Mouse (Mus musculus) stomach, postnatal 0 days (tissue): ENCODE measurements at regions not wholly inside any gene's neighbourhood (a gene's known extent, or its start where the extent isn't known, plus 50 kb on each side); places are given as distances from the start of the nearest gene placed in this dataset.

Experiments
- CTCF ChIP-seq: IDR thresholded peaks from 2 replicates; pipeline ENCODE4 v1.5.1; 2016; ENCODE audit warnings: antibody characterized with exemption, low read depth, mild to moderate bottlenecking, moderate library complexity
- EP300 ChIP-seq: optimal IDR thresholded peaks from 2 replicates; pipeline ENCODE3; 2016; ENCODE audit warnings: antibody characterized with exemption

DNA sequence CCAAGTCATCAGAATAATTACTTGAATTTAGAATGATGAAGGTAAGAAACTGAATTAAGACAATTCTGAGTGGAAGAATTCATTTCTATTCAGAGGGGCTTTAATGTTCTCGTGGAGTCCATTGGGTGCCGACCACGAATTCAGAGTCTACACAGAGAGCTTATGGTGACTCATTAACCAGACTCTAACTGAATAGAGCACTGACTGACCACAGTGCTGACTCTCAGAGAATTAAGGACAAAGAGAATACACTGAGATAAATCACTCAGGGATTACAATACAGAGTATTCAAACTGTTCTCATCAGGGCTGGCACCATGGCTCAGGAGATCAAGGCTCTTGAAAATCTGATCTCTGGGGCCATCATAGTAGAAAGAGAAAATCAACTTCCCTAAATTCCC is 366.7 kb downstream of the Wdr11 start:
- TF ChIP-seq CTCF (no peak), EP300 (no peak)
